Mouse (Mus musculus): ENCODE measurements around the gene Fkbp5. TPM values are rescaled to one million over a fixed set of nuclear protein-coding genes. Genes with fewer than 3 reads are reported as not detected.

Gene Fkbp5
- polyA plus RNA-seq, 1 experiment: 48.6 TPM

DNA sequence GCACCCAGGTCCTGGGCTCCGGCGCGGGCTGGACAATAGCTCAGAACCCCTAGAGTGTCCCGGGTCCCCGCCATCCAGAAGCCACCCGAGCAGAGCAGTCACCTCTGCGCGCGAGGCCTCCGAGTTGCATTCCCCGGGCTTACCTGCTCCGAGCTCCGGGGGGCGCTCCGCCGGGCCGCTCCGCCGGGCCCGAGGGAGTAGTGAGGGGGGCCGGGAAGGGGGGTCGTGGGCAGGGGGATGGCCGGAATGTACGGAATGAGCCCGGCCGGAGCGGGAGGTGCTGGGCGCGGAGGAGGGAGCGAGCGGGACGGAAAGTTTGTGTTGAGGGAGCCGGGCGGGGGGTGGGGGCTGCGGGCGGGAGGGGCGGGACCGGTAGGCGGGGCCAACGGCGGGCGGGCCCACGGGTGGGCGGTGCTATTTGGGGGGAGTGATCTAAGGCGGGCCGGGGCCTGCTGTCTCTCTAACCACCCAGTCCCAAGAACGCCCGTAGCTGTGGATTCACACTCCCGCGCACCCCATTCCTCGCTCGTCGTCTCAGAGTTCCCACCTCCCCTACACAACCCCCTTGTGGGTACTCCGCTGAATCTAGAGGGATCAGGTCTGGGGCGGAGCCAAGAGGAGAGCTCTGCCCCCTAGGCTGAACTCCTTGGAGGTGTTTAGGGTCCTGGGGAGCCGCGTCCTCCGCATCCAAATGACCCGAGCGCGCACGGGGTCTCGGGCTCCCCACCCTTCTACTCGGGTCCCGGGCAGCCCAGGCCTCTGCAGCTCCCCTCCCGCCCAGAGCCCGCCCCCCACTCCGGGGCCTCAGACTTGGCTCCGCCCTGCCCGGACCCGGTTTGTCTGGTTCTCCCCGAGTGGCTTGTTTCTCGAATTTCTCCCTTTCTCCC is 166.6 kb downstream of the Fkbp5 start, which contains the start of gene Tead3:
TSS of gene Tead3 (minus strand) at position 352 of the 887 bp plus-strand sequence.
- no peaks in the 10 kb centered on the region for H3K4me1 ChIP-seq (ENCODE audit: control insufficient read depth, insufficient read depth, low read length)
- no peak for TF ChIP-seq CTCF (IDR thresholded peaks at IDR 0.05; ENCODE audit: control insufficient read depth, insufficient read depth, low read length)
- no peak for TF ChIP-seq POLR2A (IDR thresholded peaks at IDR 0.05; ENCODE audit: borderline replicate concordance, control insufficient read depth, low read depth, low read length)
- peak within 1 kb of the TSS; percentile 54 for H3K4me3 ChIP-seq (replicated peaks; ENCODE audit: control insufficient read depth, low read depth, low read length)
- peak within 1 kb of the TSS; percentile 39; the same call in 1 of the 2 replicates for H3K27ac ChIP-seq (ENCODE audit: control insufficient read depth, insufficient read depth, low read depth, low read length, poor library complexity)
- WGBS: under 1% methylated on average over 65 of the region's 73 CpGs

GRCm38 (mm10) chr17:28349901-28350465 is 167.3 kb downstream of the Fkbp5 start:
- TF ChIP-seq CTCF (IDR thresholded peaks at IDR 0.05; ENCODE audit: control insufficient read depth, insufficient read depth, low read length): no peak
- no peak for TF ChIP-seq POLR2A (IDR thresholded peaks at IDR 0.05; ENCODE audit: borderline replicate concordance, control insufficient read depth, low read depth, low read length)
- 1% methylated on average over 52 of the region's 54 CpGs for WGBS
- H3K4me1 ChIP-seq (ENCODE audit: control insufficient read depth, insufficient read depth, low read length): no peaks in the 10 kb centered on the region
- peak overlapping the region; percentile 39; the same call in 1 of the 2 replicates for H3K27ac ChIP-seq (ENCODE audit: control insufficient read depth, insufficient read depth, low read depth, low read length, poor library complexity)
- H3K4me3 ChIP-seq (replicated peaks; ENCODE audit: control insufficient read depth, low read depth, low read length): no peak overlapping the region

DNA sequence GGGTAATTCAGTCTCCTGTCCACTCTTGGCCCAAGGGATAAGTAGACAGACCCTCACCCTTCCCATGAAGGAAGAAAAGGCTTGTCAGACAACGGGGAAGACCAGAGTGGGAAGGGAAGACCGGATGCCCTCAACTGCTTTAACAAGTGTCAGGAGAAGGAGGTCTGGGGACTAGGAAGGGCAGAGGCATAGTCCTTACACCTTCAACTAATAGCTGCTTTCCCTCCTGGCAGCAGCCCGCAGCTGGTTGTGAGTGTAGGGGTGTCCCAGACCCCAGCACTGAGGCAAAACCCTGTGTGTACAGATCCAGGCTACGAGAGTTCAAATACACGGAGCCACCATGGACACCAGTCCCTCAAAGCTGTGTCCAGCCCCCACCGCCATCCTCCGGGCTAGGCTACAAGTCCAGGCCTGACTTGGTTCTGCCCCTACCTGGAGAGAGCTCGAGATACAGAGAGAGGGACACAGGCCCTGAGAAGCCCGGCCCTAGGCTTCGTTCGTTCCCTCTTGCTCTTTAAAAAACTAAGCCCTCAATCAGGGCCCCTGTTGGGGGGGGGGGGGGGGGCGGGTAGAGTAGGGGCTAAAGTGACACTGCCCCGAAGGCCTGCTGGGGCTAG is 168.0 kb downstream of the Fkbp5 start:
- H3K4me3 ChIP-seq (replicated peaks; ENCODE audit: control insufficient read depth, low read depth, low read length): no peak overlapping the region
- H3K27ac ChIP-seq (ENCODE audit: control insufficient read depth, insufficient read depth, low read depth, low read length, poor library complexity): no peak overlapping the region
- 50% methylated on average over 13 of the region's 13 CpGs for WGBS
- H3K4me1 ChIP-seq (ENCODE audit: control insufficient read depth, insufficient read depth, low read length): no peaks in the 10 kb centered on the region
- TF ChIP-seq CTCF (IDR thresholded peaks at IDR 0.05; ENCODE audit: control insufficient read depth, insufficient read depth, low read length) (no peak), POLR2A (IDR thresholded peaks at IDR 0.05; ENCODE audit: borderline replicate concordance, control insufficient read depth, low read depth, low read length) (no peak)

Other genes starting within 250 kb of the Fkbp5 start
- gene Fance, start 204.0 kb downstream of the Fkbp5 start, polyA plus RNA-seq (2011; ENCODE audit: insufficient read depth, insufficient read length, low replicate concordance, missing spikeins): 24.9 and 40.5 TPM in 2 replicates
- gene Rpl10a, start 189.1 kb downstream of the Fkbp5 start, polyA plus RNA-seq (2011; ENCODE audit: insufficient read depth, insufficient read length, low replicate concordance, missing spikeins): 776 and 1,141 TPM in 2 replicates
- 1.1 and 2.8 TPM in 2 replicates for gene Tead3, start 166.7 kb downstream of the Fkbp5 start, polyA plus RNA-seq (2011; ENCODE audit: insufficient read depth, insufficient read length, low replicate concordance, missing spikeins)
- gene Tulp1, start 152.3 kb downstream of the Fkbp5 start, polyA plus RNA-seq (2011; ENCODE audit: insufficient read depth, insufficient read length, low replicate concordance, missing spikeins): 1.9 and 7.8 TPM in 2 replicates
- gene Armc12, start 13.3 kb upstream of the Fkbp5 start, polyA plus RNA-seq (2011; ENCODE audit: insufficient read depth, insufficient read length, low replicate concordance, missing spikeins): not detected in 2 replicates
- not detected in 2 replicates for gene Clpsl2, start 31.9 kb upstream of the Fkbp5 start, polyA plus RNA-seq (2011; ENCODE audit: insufficient read depth, insufficient read length, low replicate concordance, missing spikeins)
- not detected in 2 replicates for gene Clps, start 43.2 kb upstream of the Fkbp5 start, polyA plus RNA-seq (2011; ENCODE audit: insufficient read depth, insufficient read length, low replicate concordance, missing spikeins)
- gene Lhfpl5, start 58.1 kb upstream of the Fkbp5 start, polyA plus RNA-seq (2011; ENCODE audit: insufficient read depth, insufficient read length, low replicate concordance, missing spikeins): not detected in 2 replicates
- 67.3 and 78.8 TPM in 2 replicates for gene Srpk1, start 105.2 kb upstream of the Fkbp5 start, polyA plus RNA-seq (2011; ENCODE audit: insufficient read depth, insufficient read length, low replicate concordance, missing spikeins)
- 5.3 and 5.9 TPM in 2 replicates for gene Slc26a8, start 172.7 kb upstream of the Fkbp5 start, polyA plus RNA-seq (2011; ENCODE audit: insufficient read depth, insufficient read length, low replicate concordance, missing spikeins)
- gene Mapk14, start 173.8 kb upstream of the Fkbp5 start, polyA plus RNA-seq (2011; ENCODE audit: insufficient read depth, insufficient read length, low replicate concordance, missing spikeins): 35.7 and 100 TPM in 2 replicates
- 2.7 and 6.1 TPM in 2 replicates for gene AC170998.1, start 208.6 kb upstream of the Fkbp5 start, polyA plus RNA-seq (2011; ENCODE audit: insufficient read depth, insufficient read length, low replicate concordance, missing spikeins)